Mouse (Mus musculus): ENCODE data around the gene Tbc1d10c.

DNA sequence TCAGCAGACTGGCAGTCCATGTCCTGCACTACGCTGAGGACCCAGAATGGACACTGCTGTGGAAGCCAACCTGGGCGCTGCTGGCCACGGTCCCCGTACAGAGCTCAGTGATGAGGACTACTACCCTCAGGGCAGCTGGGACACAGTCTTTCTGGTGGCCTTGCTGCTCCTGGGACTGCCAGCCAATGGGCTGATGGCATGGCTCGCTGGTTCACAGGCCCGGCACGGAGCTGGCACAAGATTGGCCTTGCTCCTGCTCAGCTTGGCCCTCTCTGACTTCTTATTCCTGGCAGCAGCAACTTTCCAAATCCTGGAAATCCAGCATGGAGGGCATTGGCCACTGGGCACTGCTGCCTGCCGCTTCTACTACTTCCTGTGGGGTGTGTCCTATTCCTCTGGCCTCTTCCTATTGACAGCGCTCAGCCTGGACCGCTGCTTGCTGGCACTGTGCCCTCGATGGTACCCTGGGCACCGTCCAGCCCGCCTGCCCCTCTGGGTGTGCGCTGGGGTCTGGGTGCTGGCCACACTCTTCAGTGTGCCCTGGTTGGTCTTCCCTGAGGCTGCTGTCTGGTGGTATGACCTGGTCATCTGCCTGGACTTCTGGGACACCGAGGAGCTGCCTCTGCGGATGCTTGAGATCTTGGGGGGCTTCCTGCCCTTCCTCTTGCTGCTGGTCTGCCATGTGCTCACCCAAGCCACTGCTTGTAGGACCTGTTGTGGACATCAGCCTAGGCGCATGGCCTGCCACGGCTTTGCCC lies 48.5 kb downstream of the Tbc1d10c start:
- TF ChIP-seq CTCF (conservative IDR thresholded peaks at IDR 0.05; ENCODE audit: low read length) = no peak
- TF ChIP-seq NANOG (IDR thresholded peaks at IDR 0.05; ENCODE audit: borderline replicate concordance, low read length) = no peak
